Mouse (Mus musculus): Measurements from ENCODE around the gene Kng2.
"Not testable (repeated sequence)": the region's sequence is repeated elsewhere in the genome, so short reads cannot be mapped to it uniquely, and the experiment has no call there.

The Kng2 gene

DNA sequence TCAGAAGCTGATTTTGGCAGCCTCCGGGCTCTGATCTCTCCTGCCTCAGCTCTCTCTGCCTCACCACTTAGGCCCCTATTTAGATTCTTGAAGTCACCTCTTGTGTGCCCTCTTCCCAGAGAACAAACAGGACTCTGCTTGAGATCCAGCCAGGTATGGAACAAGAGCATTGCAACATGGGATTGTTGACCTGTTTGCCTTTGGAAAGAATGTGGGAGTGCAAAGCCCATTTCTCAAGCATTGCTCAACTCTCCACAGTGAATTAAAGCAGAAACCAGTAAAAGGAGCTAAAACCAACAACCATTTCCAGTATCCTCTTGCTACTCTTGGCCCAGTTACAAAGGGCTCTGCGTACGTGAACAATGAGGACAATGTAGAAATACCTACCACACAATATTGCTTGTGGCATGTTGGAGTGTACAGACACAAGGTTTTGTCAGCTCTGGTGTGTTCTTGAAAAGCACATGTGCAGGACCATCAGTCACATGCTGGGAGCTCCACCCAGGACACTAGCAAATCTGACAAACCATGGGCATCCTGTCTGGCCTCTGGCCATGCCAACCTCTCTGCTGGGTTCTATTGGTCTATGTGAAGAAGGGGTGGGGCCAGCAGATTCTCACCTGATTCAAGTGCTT lies at the start of gene Kng2:
TSS of gene Kng2 (minus strand) at position 517 of the 635 bp plus-strand sequence.
- not testable (repeated sequence) for DNase-seq (ENCODE audit: low read depth, low spot score)

DNA sequence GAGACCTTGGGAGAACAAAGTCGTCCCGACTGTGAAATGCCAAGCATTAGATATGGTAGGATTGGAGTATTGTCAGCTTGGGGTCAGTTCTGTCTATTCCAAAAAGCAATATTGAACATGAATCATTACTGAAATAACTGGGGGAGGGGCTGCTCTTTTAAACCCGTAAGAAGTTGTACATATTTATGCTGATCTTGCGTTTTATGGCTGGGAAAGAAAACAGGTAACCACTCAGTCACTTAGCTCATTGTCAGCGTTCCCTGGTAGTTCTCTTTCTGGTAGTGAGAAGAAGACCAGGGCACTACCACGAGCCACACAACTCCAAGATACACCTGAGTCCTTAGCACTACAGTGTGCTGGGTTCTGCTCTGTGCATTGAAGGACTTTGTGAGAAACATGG lies 48.2 kb upstream of the Kng2 start:
- not testable (repeated sequence) for DNase-seq (ENCODE audit: low read depth, low spot score)

DNA sequence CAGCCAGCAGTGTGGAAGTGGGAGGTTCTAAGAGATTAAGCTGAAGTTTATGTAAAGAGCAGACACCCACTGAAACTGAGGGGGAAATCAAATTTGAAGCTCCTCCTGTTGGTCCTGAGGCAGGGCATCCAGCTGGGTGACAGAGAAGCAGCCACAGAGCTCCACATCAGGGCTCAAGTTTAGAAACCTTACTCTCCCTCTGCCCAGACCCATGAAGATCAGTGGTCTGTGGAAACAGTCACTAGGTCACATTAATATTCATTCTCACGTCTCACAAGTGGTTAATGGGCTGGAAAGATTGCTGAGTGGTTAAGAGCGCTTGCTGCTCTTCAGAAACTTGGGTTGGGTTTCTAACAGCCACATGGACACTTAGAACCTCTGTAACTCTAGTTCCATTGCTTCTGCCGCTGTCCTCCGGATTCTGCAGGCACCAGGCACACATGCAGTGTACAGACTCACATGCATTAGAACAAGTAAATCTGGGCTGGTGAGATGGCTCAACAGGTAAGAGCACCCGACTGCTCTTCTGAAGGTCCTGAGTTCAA lies 31.6 kb upstream of the Kng2 start:
- DNase-seq (ENCODE audit: low read depth, low spot score): not testable (repeated sequence)

DNA sequence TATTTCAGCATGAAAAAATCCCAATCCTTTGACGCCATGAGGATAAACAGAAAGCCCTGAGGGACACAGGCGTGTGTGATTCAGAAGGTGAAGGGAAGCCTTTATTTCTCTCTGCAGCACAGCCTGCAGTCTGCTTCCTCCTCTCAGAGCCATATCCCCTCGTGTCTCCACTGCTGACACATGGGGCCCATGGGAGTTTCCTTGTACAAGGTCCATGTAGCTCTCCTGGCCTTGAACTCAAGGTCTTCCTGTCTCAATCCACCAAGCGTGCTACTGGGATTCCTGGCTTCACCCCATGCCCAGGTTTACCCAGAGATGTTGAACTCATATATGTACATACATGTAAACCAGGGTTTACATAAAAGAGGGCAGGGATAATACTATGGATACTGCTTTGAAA lies 30.3 kb upstream of the Kng2 start:
- not testable (repeated sequence) for DNase-seq (ENCODE audit: low read depth, low spot score)

DNA sequence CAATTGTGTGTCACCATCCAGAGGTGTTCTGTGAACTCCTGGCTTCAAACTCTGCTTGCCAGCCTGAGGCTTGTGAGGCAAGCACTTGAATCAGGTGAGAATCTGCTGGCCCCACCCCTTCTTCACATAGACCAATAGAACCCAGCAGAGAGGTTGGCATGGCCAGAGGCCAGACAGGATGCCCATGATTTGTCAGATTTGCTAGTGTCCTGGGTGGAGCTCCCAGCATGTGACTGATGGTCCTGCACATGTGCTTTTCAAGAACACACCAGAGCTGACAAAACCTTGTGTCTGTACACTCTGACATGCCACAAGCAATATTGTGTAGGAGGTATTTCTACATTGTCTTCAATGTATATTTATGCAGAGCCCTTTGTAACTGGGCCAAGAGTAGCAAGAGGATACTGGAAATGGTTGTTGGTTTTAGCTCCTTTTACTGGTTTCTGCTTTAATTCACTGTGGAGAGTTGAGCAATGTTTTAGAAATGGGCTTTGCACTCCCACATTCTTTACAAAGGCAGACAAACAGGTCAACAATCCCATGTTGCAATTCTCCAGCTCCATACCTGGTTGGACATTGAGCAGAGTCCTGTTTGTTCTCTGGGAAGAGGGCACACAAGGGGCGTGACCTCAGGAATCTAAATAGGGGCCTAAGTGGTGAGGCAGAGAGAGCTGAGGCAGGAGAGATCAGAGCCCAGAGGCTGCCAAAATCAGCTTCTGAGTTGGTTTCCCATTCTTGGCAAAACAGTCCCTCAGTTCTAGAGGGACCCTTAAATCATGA lies 28.6 kb upstream of the Kng2 start, which contains the start of gene Kng1:
TSS of gene Kng1 (plus strand) at position 198 of the 780 bp plus-strand sequence.
- DNase-seq (ENCODE audit: low read depth, low spot score): not testable (repeated sequence)

DNA sequence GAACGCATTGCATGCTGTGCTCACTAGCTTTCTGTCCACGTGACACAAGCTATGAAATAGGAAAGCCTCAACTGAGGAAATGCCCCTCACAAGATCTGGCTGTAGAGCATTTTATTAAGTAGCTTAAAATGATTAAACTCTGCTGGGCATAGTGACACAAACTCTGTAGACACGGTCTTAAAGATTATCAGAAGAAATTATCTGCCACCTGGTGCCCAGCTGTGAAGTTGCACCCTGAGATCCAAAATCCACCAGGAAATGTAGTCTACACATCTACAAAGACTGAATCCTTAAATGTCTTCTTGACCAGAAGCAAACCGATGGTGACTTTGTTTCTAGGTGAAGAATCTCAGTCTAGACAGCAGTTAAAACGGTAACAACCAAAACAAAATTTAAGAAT lies 17.0 kb upstream of the Kng2 start:
- no peak for DNase-seq (ENCODE audit: low read depth, low spot score)

DNA sequence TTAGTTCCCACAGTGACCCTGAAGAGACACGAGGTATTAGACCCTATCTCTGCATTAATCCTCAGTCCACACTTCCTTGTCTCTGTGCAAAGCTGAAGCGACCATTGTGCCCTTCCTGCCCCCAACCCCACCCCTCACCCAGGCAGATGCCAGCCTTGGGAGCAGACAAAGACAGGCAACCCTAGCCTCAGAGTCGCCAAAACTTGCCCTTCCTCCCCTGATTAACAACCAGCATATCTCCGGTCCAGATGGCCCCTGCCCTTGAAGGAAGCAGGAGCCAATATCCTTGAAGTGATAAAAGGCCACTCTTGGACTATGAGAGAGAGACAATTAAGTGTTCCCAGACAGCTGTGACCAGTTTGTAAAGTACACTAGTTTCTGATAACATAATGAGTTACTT lies 11.6 kb upstream of the Kng2 start:
- DNase-seq (ENCODE audit: low read depth, low spot score): no peak

DNA sequence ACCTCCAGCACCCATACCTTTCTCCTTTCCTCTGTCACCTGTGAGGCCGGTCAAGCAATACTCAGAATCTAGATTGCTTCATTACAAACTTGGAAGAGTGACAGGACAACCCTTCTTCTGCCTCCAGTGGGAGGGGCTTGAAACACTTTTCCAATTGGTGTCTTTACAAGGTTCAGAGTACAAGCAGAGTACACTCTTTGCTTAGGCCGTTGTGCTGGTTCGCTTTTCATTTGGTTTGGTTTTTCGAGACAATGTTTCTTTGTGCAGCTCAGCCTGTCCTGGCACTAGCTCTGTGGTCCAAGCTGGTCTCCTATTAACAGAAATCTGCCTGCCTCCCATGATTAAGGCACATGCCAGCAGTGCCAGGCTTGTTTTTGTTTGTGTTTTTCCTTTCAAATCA lies 10.0 kb upstream of the Kng2 start:
- no peak for DNase-seq (ENCODE audit: low read depth, low spot score)

DNA sequence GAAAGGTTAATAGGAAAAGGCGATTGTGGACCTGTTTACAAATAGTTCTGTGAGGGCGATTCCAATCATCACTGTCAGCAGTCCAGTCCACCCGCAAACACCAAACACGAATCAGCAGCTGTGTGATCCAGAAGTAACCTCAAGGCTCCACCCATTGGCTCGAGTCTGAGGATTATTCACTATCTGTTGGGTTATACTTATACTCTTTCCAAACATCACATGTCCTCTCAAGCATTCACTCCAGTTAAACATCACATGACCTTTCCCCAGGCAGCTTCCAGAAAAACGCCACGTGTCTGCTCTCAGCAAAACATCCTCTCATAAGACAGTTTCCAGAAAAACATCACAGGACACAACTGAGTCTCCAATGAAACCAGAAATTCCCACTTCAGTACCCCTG lies 8.5 kb upstream of the Kng2 start:
- DNase-seq (ENCODE audit: low read depth, low spot score): no peak

DNA sequence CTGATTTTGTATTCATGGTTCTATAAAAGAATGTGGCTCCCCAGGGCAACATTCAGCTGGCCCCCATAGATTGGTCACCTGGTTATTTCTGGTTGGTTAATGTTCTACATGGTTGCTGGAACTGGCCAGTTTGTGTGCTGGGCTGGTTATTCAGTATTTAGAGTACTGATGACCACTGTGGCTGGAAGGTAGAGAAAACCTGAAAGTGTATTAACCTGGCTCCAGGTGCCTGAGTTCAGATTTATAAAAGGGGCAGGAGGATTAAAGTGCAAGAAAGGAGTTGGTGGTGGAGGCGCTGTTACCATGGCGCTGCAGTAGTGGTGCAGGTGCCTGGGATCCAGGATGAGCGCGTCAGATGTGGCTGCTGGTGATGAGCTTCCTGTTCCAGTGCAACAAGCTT lies 4.4 kb upstream of the Kng2 start:
- no peak for DNase-seq (ENCODE audit: low read depth, low spot score)

DNA sequence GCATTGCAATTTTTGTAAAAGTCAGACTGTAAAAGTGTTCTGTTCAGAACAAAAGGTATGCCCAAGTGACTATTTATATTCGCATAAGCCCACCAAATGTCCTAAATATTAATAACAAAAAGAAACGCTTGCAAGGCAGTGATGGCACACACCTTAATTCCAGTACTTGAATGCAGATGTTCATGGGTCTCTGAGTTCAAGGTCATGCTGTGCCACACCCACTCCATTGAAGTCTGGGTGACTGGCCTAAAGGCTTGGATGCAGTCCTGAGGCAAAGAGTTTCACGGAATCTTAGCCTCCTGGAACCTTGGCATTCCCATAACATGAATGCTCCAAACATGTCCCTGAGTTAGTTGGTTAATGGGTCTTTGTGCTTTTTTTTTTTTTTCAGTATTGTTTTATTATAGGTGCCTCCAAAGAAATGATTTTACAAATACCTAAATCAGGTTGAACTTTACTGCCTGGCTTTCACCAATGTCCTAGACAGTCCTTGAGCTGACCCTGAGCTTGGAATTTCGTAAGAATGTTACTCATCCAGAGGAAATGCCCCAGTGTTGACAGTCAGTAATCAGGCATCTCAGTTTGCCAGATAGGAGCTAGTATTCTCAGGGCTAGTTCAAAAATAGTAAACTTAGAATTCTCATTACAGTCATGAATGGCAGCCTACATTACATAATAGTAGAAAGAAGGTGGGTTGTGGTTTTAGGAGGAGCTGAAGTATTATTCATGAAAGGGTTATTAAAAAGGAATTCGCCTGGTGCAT lies 1.6 kb upstream of the Kng2 start:
- no peak for DNase-seq (ENCODE audit: low read depth, low spot score)

DNA sequence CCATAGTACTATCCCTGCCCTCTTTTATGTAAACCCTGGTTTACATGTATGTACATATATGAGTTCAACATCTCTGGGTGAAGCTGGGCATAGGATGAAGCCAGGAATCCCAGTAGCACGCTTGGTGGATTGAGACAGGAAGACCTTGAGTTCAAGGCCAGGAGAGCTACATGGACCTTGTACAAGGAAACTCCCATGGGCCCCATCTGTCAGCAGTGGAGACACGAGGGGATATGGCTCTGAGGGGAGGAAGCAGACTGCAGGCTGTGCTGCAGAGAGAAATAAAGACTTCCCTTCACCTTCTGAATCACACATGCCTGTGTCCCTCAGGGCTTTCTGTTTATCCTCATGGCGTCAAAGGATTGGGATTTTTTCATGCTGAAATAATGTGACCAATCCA lies 1.9 kb downstream of the Kng2 start:
- not testable (repeated sequence) for DNase-seq (ENCODE audit: low read depth, low spot score)

DNA sequence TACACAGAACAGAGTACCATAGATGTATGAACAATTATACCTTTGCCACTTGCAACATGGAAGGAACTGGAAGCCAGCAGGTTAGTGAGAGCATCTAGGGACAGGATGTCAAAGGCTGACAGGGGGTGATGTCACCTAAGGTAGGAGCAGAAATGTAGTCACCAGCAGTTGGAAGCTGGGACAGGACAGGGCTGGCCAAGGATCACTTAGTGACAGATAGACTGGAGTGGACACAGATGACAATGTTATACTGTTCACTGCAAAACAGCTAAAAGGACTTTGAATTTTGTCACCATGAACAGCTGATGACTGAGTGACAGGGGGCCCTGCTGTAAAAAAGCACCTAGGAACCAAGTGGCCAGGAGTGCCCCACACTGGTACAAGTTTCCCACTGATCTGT lies 2.7 kb downstream of the Kng2 start:
- DNase-seq (ENCODE audit: low read depth, low spot score): no peak

DNA sequence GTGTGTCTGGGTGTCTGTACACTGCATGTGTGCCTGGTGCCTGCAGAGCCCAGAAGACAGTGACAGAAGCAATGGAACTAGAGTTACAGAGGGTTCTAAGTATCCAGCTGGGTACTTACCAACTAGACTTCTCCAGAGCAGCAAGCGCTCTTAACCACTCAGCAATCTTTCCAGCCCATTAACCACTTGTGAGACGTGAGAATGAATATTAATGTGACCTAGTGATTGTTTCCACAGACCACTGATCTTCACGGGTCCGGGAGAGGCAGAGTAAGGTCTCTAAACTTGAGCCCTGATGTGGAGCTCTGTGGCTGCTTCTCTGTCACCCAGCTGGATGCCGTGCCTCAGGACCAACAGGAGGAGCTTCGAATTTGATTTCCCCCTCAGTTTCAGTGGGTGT lies 4.2 kb downstream of the Kng2 start:
- DNase-seq (ENCODE audit: low read depth, low spot score): no peak

DNA sequence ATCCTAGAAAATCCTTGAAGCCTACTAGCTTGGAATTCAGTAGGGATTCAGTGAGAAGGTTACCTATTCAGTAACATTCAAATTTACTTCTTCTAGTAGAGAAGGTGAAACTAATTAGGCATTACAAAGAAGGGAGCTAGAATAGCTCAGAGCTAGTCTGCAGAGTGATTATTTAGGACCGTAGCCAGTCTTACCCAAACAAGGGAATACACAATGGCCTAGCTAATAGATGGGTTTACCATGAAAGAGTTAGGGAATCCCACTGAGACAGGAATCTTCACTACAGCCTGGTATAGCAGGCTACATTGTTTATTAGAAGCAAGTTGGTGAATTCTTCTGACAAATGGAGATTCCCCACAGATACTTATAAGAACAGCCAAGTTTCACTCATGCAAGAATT lies 8.7 kb downstream of the Kng2 start:
- not testable (repeated sequence) for DNase-seq (ENCODE audit: low read depth, low spot score)

DNA sequence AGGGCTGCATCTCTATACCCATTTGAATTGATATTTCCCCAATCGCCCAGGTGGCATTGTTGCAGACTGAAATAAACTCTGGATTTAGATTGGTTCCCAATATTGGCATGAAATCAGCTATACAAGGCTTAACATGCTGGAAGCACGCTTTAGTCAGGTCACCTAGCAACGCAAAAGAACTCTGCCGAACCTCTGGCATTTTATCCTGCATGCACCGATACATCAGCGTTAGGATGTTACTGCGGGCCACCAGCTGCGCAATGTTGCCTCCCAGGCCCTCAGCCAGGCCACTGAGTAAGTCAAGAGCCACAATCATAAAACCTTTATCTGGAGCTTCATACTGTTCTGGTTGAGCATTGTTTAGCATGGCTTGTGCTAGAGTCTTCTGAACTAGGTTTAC lies 14.6 kb downstream of the Kng2 start:
- not testable (repeated sequence) for DNase-seq (ENCODE audit: low read depth, low spot score)

DNA sequence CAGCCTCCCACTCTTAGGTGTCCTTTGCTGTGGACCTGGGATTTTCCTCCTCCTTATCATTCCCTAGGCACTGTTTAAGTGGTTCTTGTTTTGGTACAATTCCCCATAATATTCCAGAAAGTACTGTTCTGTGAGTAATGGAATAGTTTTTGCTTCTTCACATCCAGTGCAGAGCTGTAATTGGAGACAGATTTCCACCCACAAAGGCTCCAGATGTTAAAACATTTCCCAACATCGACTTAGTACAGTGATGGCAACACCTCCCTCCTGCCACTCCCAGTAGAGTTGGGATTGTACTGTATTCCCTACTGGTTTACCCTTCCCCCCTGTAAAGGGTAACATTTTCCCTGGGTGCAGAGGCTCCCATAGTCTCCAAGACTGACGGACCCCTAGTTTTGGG lies 15.5 kb downstream of the Kng2 start:
- DNase-seq (ENCODE audit: low read depth, low spot score): not testable (repeated sequence)

DNA sequence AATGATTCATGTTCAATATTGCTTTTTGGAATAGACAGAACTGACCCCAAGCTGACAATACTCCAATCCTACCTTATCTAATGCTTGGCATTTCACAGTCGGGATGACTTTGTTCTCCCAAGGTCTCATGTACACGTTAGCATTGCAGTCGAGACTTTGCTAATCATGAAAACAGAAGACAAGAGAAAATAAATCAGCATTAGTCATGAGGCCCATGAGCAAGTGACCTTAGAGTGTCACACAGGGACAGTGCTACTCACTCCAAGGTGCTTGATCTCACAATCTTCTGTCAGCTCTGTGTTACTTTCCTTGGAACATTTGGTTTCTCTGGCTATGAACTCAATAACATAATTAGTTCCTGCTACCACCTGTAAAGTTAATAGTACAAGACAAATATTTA lies 32.3 kb downstream of the Kng2 start:
- DNase-seq (ENCODE audit: low read depth, low spot score): not testable (repeated sequence)

DNA sequence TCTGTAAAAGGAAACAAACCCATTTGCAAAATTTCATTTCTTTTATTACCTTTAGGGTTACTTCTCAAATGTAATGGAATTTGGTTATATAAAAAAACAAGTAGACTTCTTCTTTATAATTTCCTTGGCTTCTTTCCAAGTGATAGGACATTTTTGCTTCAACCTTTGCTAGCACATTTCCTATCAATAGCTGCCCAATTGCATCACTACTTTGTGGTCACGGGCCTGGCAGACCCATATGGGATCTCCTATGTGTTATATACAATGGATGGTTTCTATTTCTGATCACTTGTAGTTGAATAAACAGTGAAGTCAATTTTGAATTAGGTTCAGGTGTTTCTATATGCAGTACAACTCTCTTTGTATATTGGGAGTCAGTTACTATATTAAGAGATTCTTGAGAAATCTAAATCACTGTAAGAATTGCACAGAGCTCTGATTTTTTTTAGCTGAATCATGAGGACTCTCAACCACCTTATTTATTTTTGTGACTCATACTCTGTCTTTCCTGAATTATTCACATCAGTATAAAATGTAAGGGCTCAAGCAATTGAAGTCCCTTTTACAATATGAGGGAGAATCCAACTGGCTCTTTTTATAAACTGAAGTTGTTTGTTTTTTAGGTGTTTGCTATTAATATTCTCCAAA lies 61.8 kb downstream of the Kng2 start:
- DNase-seq (ENCODE audit: low read depth, low spot score): no peak

DNA sequence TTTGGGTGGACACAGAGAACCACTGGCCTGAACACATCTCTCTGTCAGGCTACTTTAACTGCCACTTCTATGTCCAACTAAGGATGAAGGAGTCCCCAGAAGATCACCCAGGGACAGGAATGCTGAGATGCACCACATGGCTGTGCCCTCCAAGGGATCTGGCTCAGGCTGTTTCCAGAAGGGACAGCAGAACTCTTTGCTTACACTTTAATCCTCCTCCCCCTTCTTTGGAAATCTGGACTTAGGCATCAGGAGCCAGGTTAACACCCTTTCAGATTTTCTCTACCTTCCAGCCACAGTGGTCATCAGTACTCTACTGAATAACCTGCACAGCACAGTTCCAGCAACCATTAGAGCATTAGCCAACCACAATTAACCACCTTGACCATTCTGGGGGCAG lies 66.0 kb downstream of the Kng2 start:
- DNase-seq (ENCODE audit: low read depth, low spot score): no peak

DNA sequence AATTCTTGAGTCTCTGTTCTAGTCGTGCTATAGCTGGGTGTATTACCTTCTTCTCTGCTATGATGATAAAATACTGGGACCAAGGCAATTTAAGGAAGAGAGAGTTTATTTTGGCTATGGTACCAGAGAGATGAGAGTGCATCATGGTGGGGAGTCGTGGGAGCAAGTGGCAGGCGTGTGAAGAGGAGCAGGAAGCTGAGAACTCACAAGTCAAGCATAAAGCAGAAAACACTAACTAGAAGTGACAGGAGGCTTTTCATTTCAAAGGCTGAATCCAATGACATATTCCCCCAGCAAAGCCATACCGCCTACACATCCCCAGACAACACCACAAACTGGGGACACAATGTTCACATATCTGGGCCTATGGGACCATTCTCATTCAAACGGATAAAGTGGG lies 67.0 kb downstream of the Kng2 start:
- no peak for DNase-seq (ENCODE audit: low read depth, low spot score)

DNA sequence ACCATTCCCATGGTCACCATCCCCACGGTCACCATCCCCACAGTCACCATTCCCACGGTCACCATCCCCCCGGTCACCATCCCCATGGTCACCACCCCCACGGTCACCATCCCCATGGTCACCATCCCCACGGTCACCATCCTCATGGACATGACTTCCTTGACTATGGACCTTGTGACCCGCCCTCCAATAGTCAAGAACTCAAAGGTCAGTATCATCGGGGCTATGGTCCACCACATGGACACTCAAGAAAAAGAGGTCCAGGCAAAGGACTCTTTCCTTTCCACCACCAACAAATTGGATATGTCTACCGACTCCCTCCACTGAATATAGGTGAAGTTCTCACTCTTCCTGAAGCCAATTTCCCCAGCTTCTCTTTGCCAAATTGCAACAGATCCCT lies 68.2 kb downstream of the Kng2 start:
- no peak for DNase-seq (ENCODE audit: low read depth, low spot score)
